Mouse (Mus musculus) thymus, postnatal 10 days (tissue): Measurements from ENCODE around the gene Nup37.

Experiments used
- DNase-seq, 2 experiments: peaks; one replicate each; pipeline ENCODE4 v3.0.0; 2021; ENCODE audit warnings: low spot score in 2 of 2

Gene Nup37

DNA sequence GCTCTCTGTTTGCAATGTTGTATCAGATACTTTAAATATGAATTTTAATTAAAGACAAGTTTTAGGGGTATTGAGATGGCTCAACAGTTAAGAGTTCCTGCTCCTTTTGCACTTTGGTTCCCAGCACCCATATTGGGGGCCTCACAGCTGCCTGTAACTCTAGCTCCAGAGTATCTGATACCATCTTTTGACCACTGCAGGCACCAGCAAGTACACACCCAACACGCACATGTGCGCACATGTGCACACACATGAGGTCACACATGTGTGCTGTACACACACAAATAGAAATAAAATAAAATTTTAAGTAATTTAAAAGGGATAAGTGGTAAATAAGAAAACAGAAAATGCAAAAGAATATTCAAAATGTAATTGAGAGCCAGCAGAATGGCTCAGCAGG is 81.2 kb downstream of the Nup37 start:
- no peak for DNase-seq
